Mouse (Mus musculus) natural killer cell, adult 2 months (primary cell): ENCODE results near the gene Actn4.

Experiments used
- DNase-seq, 2 experiments: peaks; one replicate each; pipeline ENCODE4 v3.0.0; 2022; ENCODE audit warnings: low spot score in 2 of 2

Gene Actn4

DNA sequence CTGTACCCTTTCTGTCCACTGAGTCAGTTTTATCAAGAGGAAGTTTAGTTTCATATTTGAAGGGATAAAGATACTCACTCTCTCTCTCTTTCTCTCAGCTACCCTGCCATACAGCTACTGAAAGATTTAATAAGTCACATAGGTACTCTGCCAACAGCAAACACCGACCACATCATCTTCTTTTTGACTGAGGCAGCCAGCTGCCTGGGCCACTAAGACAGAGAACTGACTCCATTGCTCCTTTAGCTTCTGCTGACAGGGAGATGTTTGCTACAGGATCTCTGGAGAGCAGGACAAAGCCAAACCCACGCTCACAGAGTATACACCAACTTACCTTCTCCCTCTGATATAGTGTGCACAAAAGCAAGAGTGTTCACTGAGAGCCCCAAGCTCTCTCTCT is 12.8 kb downstream of the Actn4 start:
- DNase-seq, result no peak

DNA sequence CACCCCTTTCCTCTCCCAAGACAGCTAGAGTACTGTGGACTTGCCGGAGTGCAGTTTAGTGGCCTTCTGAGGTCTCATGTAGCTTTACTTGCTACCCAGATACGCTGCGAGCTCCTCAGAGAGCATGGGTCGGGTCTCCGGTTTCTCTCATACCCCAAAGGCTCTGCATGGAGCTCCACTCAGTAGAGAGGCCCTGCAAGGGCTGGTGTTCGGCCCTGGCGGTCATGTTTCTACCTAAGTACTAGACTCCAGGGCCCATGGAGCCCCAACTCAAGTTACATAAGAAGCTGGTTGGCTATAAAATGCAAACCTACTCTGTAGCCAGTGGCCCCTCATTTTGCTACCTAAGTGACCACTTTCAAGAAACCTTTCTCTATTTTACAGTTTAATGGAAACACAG is 13.4 kb downstream of the Actn4 start:
- DNase-seq, result no peak

DNA sequence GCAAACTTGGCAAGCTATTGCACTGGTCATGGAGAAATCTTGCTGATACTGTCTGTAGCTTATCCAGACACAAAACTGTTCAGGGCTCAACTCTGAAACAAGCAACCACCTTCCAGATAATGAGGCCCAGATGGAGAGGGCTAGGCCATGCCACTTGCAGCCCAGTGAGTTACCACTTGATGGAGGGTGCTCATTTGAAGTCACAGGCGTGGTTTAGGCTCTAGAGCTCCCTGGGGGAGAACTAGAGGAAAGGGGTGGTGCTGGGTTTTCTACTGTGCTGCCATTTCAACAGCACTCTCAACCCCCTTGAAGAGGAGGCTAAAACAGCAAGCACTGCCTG is 15.9 kb downstream of the Actn4 start:
- DNase-seq, result no peak

DNA sequence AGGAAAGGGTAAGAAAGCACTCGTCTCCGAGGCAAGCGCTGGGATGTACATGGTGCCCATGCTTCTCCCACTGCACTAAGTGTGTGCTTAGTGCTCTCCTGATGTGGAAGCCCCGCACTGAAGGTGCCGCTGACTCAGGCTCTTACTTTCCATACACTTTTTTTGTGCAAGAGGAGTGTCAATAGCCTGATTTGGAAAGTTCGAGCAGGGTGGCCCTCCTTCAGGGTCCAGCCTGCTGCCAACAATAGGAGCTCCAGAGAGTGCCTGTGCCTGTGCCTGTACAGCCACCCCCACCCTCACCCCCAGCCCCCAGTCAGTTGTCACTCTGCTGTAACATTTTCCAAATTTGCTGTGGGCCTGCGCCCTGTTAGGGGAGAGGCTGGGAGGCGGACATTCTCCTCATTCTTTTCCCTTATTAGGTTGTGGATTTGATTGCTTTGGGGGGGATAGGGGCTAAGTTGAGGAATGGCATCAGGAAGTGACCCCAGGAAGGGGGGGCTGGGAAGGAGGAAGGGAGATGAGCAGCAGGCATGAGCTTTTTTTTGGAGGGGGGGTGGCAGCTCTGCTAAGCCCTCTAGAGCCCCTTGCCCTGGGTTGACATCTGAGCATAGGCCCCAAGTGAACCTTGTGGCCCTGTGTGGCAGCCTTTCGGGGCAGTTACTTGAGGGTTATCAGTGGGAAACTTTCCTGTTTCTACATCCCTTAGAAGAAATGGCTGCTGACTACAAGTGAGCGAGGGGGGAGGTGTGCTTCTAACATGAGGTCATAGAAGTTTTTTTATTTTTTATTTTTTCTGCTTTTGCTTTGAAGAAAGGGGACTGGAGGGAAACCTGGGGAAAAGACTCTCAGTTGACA is 16.5 kb downstream of the Actn4 start:
- DNase-seq, result no peak

DNA sequence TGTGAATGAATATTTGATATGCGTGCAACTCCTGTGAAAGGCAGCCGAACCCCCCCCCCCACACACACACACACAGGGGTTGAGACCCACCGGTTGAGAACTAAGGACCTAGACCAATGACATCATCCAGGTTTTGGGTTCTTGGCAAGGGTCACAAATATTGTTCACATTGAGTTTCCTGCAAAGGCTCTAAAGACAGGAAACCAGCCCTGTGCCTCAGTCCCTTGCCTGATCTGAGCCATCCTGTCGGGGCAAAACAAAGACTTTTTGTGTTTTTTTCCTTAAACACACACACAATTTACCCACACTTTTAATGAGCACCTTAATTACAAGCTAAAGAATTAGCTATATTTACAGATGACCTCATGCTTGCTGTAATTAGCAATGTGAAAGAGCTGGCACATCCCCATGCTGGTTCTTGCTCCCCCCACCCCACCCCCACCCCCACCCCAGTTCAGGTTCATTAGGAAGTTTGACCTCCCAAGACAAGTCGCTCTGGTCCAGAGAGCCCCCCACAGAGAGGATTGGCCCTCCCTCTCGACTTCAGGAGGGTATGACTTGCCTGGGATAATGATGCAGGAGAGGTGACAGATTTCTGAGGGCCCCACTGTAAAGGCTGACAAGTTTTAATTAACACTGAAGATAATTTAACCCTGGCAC is 17.3 kb downstream of the Actn4 start:
- DNase-seq, result no peak

DNA sequence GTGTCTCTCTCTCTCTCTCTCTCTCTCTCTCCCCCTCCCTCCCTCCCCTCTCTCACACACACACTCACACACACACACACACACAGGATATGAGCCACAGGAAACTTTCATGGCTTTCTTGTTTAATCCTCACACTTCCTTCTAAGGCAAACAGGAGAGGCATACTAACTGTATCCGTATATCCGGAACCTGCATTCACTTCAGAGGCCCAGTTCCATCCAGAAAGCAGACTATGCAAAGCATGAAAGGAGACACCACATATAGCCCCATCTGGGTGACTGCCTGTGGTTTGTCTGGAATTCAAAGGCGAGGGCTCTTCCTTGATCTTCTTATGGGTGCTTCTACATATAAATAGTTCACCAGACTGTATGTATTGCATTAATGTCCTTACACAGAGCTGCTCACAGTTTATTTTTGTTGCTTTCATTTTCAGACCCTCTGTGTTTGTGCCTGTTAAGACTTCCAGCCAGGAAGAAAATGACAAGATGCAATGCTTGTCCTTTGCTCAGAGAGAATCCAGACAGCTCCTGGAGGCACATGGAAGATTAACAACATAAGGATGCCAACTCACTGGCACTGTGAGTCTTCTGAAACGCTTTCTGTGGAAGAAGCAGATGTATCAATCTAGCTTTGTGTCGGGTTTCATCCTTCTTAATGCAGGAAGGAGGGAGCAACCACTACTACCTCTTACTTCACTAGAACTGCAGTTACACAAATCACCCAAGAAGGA is 18.5 kb downstream of the Actn4 start:
- DNase-seq, result no peak

DNA sequence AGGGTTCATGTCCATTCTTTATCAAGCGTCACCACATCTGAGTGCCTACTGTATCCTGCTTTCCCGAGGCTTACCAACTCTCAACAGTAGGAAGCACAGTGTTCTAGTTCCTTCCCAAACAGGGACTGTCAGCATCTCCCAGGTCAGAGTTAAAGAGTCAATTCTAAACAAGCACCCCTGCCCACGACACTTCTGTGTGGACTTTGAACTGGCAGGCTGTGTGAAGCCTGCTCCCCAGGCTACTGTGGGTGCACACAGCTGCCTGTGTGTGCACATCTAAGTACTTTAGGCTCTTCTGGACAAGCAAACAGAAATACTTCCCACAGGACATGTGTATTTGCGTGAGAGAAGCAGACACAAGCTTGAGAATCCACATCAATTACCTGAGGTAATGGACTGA is 20.6 kb downstream of the Actn4 start:
- DNase-seq, result no peak

DNA sequence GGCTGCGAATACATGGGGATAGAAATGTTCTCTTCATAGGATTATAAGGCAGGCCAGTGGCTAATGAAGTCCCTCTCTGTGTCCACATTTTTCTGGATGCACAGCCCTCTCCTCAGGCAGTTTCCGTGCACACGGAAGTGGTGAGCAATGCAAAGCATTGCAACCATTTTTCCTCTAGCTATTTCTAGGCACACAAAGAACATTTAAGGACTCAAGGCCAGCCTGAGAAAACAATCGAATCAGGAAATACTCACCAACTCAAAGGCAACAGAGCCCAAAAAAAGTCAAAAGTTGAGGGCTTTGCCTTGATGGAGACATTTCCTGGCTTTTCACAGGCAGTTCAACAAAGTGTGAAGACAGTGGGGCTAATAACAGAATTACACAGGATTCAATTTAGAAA is 21.0 kb downstream of the Actn4 start:
- no peak for DNase-seq

DNA sequence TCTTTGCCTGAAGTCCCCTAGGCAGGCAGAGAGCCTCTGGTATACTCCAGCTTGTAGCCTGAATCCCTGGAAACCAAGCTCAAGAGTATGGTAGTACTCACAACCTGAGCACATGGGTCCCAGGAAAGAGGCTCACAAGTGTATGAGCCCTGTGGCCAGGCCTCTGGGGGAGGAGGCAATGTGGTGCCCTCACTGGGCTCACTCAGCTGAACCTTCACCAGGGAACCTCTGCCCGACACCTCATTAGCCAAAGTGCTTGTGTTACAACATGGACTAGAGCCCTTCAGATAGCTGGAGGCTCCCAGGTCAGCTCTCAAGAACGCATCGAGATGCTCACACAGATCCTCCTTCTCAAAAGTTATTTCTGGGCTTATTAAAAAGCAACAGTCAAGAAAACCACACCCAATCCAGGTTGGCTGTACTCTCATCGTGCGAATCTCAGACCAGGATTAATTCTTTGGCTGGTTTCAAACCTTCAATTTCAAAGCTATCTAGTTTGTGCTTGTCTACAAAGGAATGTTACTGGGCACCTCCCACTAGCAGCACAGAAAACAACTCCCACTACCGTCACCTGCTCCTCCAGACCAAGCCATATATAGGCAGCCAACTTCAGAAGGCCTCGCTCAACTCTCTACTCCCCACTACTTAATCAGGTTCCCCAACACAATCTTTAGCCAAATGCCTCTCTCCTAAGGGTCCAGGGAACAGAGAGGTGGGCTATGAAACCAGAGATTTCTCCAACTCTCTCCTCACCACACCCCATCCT is 22.5 kb downstream of the Actn4 start:
- no peak for DNase-seq

DNA sequence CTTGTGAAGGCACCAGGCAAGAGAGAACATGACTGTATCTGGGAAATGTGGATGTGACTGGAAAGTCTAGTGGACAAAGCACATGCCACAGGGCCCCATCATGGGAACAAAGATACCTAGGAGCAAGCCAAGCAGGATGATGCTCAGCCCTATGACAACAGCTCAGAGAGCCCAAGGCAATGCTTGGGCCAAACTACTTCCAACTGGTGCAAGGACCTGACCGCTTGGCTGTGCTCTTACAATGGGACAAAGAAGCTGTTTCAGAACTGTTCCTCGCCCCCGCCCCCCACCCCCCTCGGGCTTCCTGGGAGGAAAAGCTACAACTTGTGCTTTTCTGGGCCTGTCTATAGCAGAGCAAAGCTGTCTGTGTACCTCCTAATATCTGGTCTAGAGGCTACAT is 23.5 kb downstream of the Actn4 start:
- DNase-seq, result no peak

DNA sequence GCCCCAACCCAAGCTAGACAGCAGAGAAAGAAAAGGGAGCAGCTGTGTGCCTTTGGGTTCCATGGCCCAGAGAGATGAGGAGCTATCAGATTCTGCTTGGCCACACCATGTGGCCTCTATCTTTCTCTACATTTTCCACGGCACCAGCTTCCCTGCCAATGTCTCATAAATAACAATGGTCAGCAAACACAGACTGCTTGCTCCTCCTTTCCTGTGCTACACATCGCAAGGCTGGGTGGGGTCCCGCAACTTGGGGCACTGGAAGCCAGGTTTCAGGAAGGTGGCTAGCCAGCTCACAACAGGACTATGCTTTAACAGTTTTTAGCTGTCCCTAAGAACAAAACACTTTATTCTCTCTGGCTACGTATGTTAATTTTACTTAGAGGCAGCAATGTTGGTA is 25.4 kb downstream of the Actn4 start:
- DNase-seq, result no peak

DNA sequence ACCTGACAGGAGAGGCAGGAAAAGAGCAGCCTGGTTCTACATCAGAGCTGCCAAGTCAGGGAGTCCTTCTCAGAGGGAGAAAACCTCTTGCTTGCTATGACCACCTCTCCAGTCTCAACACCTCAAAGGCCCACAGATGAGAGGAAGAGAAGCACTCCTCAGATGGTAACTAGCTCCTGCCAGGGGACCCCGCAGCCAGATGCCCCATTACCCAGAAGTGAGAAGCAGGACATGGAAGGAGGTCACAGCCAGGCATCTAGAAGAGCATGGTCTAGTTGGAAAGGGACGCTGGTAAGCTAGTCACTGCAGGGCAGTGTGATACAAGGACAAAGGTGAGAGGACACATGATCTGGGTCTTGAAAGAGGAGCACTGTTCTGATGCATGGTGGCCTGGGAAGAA is 28.3 kb downstream of the Actn4 start:
- no peak for DNase-seq

DNA sequence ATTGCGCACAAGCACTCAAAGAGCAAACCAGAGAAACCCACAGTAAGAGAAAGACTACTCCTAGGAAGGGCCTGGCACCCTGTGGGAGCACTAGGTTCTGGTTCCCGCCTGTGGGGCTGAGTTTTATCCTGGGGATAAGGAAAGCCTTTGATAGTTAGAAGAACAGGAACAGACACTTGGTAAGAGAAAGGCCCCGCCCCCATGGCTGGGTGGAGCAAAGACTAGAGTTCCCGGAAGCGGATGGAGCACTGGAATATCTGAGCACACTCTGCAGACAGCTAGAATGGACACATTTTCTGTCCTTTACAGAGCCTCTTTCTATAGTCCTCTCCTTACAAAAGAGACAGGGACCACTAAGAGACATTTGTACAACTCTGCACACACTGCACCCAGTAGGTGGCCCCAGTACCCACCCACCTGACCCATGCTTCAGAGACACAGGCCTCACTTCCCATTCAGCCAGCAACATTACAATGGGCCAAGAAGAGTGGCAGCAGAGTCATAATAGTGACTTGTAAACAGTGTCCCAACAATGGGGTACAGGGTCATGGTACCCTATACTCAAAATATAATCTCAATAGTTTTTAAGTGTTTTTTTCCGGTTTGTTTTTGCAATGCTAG is 29.6 kb downstream of the Actn4 start:
- DNase-seq, result no peak

DNA sequence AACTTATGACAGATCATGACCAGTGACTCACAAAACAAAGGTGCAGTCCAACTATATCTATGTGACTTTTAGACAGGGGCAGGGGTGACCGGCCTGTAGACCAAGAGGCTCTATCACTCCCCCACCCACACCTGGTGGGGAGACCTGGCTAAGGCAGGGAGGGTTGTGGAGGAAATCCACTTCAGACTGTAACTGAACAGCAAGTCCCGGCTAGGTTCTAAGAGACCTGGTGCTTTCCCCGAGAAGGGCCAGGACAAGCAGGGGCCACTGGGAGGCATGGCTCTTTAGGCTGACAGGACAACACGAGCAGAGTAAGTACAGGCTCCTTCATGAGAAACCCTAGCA is 30.5 kb downstream of the Actn4 start:
- DNase-seq, result no peak

DNA sequence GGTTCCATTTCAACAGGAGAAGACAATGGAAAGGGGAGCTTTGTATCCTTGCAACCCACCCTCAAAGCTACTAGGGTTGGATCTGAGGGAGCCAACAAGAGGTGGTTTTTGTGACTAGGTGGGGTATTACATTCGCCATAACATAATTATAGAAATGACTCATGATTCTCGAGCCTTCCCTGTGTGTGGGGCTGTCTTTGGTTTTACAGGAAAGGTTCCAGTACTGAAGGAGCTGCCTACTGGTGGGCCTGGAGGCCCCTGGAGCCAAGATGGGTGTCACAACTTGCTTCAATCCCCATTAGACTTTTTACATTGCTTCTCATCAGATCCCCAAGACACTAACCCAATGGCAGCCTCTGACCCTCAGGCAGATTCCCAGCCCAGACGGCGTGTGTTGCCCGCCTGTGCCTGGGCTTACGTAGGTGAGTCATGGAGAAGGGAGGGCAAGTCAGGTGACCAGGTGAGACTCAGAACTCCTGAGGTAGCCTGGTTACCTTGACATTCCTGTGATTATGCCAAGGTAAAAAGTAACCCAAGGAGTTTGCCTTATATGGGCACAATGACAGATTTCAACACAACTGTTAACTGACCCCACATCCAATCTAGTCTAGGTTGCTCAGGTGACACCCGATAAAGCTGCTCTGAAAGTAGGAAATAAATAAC is 31.0 kb downstream of the Actn4 start:
- DNase-seq, result no peak

DNA sequence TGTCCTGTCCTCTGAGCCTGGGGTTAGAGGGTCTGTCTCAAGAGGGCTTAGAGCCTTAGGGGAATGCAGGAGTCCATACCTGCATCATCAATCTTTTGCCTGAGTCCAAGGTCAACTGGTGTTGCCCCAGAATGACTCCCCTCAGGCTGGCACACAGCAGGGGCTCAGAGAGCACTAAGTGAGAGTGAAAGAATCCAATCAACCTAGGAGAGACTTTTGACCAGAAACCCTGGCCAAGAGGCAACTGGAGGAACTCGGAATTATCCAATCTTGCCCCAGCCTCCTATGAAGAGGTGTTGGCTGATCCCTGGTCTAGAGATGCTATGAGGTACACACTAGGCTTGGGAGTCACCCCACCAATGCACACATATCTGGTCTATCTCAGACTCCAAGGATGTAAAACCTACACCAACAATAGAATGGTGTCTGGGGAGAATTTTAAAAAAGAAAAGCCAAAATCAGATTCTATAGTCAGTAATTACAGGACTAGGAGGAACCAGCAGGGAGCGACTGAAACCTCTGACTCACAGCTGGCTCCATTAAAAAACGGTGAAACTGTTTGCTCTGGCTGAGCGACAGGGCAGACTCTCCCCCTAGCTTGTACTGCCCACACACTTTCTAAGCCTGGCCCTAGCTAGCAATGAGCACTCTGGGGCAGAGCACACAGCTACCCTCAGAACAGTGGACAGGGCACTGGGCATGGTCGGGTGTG is 31.7 kb downstream of the Actn4 start:
- DNase-seq, result no peak

DNA sequence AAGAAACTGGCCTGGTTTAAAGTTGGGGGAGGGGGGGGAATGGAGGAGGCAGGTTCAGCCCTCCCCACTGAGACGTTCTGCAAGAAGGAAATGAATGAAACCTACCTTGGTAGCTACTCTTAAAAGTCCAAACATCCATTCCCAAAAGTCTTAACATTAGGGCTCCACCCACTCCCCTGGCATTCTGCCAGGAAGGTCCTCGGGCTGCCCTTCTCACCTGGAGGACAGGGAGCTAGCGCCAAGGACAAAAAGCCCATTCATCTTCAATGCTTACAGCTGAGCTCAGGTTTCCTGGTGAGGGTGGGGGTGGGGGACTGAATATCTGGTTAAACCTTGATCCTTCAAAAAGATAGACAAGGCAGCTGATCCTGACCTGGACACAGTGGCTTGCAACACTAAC is 32.8 kb downstream of the Actn4 start:
- DNase-seq, result no peak

DNA sequence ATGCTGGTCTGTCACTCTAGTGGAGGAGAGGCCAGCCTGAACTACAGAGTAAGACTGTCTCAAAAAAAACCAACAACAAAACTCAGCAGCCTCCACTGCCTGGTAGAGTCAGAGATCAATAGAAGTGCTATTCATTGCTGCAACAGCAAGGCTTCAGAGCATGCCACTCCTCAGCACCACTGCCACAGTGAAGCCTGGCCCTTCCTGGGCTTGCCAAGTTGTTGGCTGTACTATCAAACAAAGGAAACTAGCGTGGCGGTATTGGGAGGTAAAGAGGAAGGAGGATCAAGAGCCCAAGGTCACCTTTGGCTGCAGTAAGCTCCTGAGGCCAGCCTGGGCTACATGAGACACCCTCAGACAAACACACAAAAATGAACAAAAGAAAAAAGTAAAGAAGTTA is 36.0 kb downstream of the Actn4 start:
- no peak for DNase-seq

DNA sequence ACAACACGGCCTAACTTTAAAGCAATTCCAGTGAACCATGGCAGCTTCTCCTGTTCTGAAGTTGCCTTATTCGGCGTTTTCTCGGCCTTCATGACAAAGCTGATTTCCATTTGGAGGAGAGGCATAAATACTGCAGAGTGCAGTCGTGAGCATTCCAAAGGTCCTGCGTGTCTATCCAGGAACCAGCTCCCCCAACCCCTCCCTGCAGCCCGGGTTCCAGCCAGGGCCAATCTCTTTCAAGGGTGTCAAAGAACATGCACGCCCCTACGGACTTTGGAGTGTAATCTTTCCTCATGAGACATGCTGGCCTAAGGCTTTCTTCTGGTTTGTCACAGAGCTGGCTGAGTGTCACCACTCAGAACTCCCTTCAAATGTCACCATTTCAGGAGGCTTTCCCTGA is 36.8 kb downstream of the Actn4 start:
- DNase-seq, result no peak

DNA sequence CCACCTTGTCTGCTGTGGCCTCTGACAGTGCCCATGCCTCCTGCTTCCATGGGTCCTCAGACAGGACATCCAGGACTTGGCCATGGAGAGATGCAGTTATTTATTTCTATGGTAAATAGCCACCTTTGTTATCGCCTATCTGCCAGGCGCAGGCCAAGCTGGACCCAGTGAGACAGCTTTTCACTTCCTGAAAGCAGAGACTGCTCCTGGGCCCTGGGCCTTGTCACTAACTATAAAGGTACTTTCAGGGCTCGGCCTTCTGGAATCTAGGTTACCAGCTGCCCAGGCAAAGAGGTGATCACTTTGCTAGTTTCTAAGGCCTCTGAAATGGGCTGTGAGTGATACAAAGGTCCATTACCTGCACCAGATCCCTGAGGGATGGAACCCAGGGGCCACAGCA is 37.3 kb downstream of the Actn4 start:
- DNase-seq, result no peak

DNA sequence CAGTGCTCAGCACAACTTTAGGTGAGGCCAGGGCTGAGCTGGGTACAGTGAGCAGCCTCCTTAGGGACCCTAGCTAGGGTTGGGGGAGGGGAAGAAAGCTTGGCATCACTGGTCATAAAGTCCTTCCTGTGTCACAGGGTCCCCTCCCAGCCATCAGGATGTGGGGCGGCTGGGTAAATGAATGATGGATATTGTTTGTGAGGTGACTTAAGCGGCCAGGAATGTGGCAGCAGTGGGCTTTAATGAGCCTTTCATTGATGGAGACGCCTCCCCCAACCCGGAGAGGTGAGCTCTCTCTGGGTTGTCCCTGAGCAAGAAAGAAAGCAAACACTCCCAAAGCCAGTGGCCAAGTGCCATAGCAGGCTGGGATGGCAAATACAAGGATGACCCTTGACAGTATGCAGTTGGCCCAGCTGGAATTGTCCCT is 38.3 kb downstream of the Actn4 start:
- DNase-seq, result no peak
